Mouse (Mus musculus) testis, adult 2 months (tissue): ENCODE measurements around the gene Pfkfb3.

Experiments
- CTCF ChIP-seq: fragments of 200-500 bp; IDR thresholded peaks from 2 replicates; pipeline ENCODE4 v1.5.1; 2012; ENCODE audit warnings: low read depth, mild to moderate bottlenecking, inconsistent platforms, low read length, moderate library complexity; ENCODE audit not compliant: control insufficient read depth, insufficient read depth, insufficient replicate concordance
- POLR2A ChIP-seq: fragments of 200-500 bp; IDR thresholded peaks from 2 replicates; pipeline ENCODE4 v1.6.1; 2012; ENCODE audit warnings: low read depth, mild to moderate bottlenecking, inconsistent platforms, low read length, moderate library complexity; ENCODE audit not compliant: control insufficient read depth

- no peak for TF ChIP-seq CTCF
- no peak for TF ChIP-seq POLR2A
Measured at GRCm38 (mm10) chr2:11483226-11483625, 70.7 kb downstream of the Pfkfb3 start.
